Mouse (Mus musculus) hindbrain, embryonic 15.5 days (tissue): Measurements from ENCODE around the gene Wdr44. TPM values are rescaled to one million over a fixed set of nuclear protein-coding genes. Genes with fewer than 3 reads are reported as not detected.

ENCODE experiments used
- polyA plus RNA-seq: library from polyadenylated mRNA; unstranded; fragments of >200 nt; fragmentation: Nextera tagmentation; extraction: Ambion mirVana; gene quantifications from 2 replicates; pipeline ENCODE4 v1.2.1, GENCODE M21; 2015

The Wdr44 gene
- polyA plus RNA-seq, 1 experiment from 2014 or later = 16.3 TPM

Other genes starting within 250 kb of the Wdr44 start
- not detected in 2 replicates for gene Gm4907, start 189.5 kb downstream of the Wdr44 start, polyA plus RNA-seq